8 mouse cellular contexts compared by ENCODE assay signal in genomic region chr6:113441147-113441680, GRCm38 (mm10). TPM values are rescaled to one million over a fixed set of nuclear protein-coding genes. Genes with fewer than 3 reads are reported as not detected.
A peak's percentile ranks its signal among the peaks of the same experiment; 100 is the strongest.
DNase-seq lines count a peak whose midpoint lies in the region; ATAC-seq lines count a peak whose summit lies in the region.

No protein-coding gene starts in this region.

- intact Hi-C loops in heart, postnatal 36 days (cut with DNase I): loop anchor here (1.0 kb wide), 1 partner anchor 28 kb away; no protein-coding TSS in a partner anchor
- intact Hi-C loops in left cerebral cortex, postnatal 36 days (cut with DNase I): loop anchor here (5.0 kb wide), 2 partner anchors 41 to 91 kb away; partner anchors contain the start of genes Creld1, Emc3 and Fancd2

- H3K27ac ChIP-seq in midbrain, embryonic 10.5 days (replicated peaks): no peak overlapping the region
- no peak overlapping the region for H3K27ac ChIP-seq in midbrain, embryonic 15.5 days

- H3K4me1 ChIP-seq in midbrain, embryonic 10.5 days: peaks cover 18% of the 10 kb centered on the region
- H3K4me1 ChIP-seq in midbrain, embryonic 15.5 days: peaks cover 18% of the 10 kb centered on the region

- ATAC-seq in midbrain, embryonic 15.5 days (replicated peaks): no peak; the same call in 1 of the 2 replicates
- peak; percentile 78 for ATAC-seq in neutrophil, adult 5-6 weeks (ENCODE audit: extremely low read depth, insufficient number of reproducible peaks, low FRiP score, poor library complexity, severe bottlenecking)

- 53% methylated on average over 7 of the region's 7 CpGs for WGBS in midbrain, embryonic 10.5 days
- 53% methylated on average over 7 of the region's 7 CpGs for WGBS in midbrain, embryonic 15.5 days

- no peaks in the 10 kb centered on the region for H3K9me3 ChIP-seq in midbrain, embryonic 10.5 days (replicated peaks)
- no peaks in the 10 kb centered on the region for H3K9me3 ChIP-seq in midbrain, embryonic 15.5 days

- DNase-seq in midbrain, embryonic 10.5 days (ENCODE audit: low spot score): peak; percentile 74
- DNase-seq in adrenal gland, adult 8-10 months: peak; percentile 55
- peak; percentile 81 for DNase-seq in embryo, embryonic 11 days
- DNase-seq in heart, postnatal 36 days: peak; percentile 51 to 79
- DNase-seq in left cerebral cortex, postnatal 36 days (ENCODE audit: low spot score in 2 of 2): peak; percentile 40 to 49
- DNase-seq in thymus, postnatal 10 days (ENCODE audit: low spot score in 2 of 2): peak; percentile 70 to 82

- no peak overlapping the region for H3K4me3 ChIP-seq in midbrain, embryonic 10.5 days
- no peak overlapping the region for H3K4me3 ChIP-seq in midbrain, embryonic 15.5 days

- peaks cover 9% of the 10 kb centered on the region for H3K36me3 ChIP-seq in midbrain, embryonic 10.5 days
- H3K36me3 ChIP-seq in midbrain, embryonic 15.5 days (replicated peaks): no peaks in the 10 kb centered on the region

- H3K4me2 ChIP-seq in midbrain, embryonic 15.5 days: no peak overlapping the region

- H3K9ac ChIP-seq in midbrain, embryonic 15.5 days: no peak overlapping the region

- no peaks in the 10 kb centered on the region for H3K27me3 ChIP-seq in midbrain, embryonic 10.5 days (ENCODE audit: low read depth, poor library complexity, severe bottlenecking)
- H3K27me3 ChIP-seq in midbrain, embryonic 15.5 days (replicated peaks): 0 out of 2 replicates have a peak, but pooled peaks cover 3% of the 10 kb centered on the region

RNA-seq across cellular contexts. Expression of gene Jagn1, which starts 1.2 kb away (rescaled TPM):
- 90.0 and 93.5 TPM in 2 replicates for polyA plus RNA-seq in midbrain, embryonic 10.5 days (2016; fragmentation: Nextera tagmentation; extraction: Ambion mirVana)
- 94.9 and 101 TPM in 2 replicates for polyA plus RNA-seq in midbrain, embryonic 15.5 days (2015; fragmentation: Nextera tagmentation; extraction: Ambion mirVana)
- total RNA-seq in adrenal gland, adult 8-10 months (2022): 10 to 100 TPM; 40.6 to 52.5 (median 46.4) TPM
- 10 to 100 TPM; 20.4 to 20.9 TPM for total RNA-seq in heart, postnatal 36 days (2021)
- total RNA-seq in left cerebral cortex, postnatal 36 days (2021): 10 to 100 TPM; 38.0 to 41.8 TPM
- 6.2 and 7.7 TPM in 2 replicates for total RNA-seq in neutrophil, adult 5-6 weeks (2017)

RNA-seq across cellular contexts. Expression of gene Cidec, which starts 5.7 kb away (rescaled TPM):
- polyA plus RNA-seq in midbrain, embryonic 10.5 days (2016; fragmentation: Nextera tagmentation; extraction: Ambion mirVana): not detected in 2 replicates
- not detected in 2 replicates for polyA plus RNA-seq in midbrain, embryonic 15.5 days (2015; fragmentation: Nextera tagmentation; extraction: Ambion mirVana)
- total RNA-seq in adrenal gland, adult 8-10 months (2022): 100 to 1,000 TPM; 185 to 405 (median 283) TPM
- total RNA-seq in heart, postnatal 36 days (2021): 10 to 100 TPM in 1 of 2 experiments, 1 to 10 TPM in 1; 2.5 to 14.0 TPM
- not detected for total RNA-seq in left cerebral cortex, postnatal 36 days (2021)
- not detected in 2 replicates for total RNA-seq in neutrophil, adult 5-6 weeks (2017)

RNA-seq across cellular contexts. Expression of gene Il17re, which starts 17.1 kb away (rescaled TPM):
- 1.1 and 1.4 TPM in 2 replicates for polyA plus RNA-seq in midbrain, embryonic 10.5 days (2016; fragmentation: Nextera tagmentation; extraction: Ambion mirVana)
- 0.08 and 0.41 TPM in 2 replicates for polyA plus RNA-seq in midbrain, embryonic 15.5 days (2015; fragmentation: Nextera tagmentation; extraction: Ambion mirVana)
- total RNA-seq in adrenal gland, adult 8-10 months (2022): 1 to 10 TPM in 3 of 4 experiments, under 1 TPM in 1; 0.74 to 1.9 (median 1.1) TPM
- under 1 TPM; 0.65 to 0.67 TPM for total RNA-seq in heart, postnatal 36 days (2021)
- total RNA-seq in left cerebral cortex, postnatal 36 days (2021): under 1 TPM; 0.54 to 0.57 TPM
- total RNA-seq in neutrophil, adult 5-6 weeks (2017): 0.12 and 0.25 TPM in 2 replicates

RNA-seq across cellular contexts. Expression of gene Rpusd3, which starts 22.1 kb away (rescaled TPM):
- 36.3 and 43.4 TPM in 2 replicates for polyA plus RNA-seq in midbrain, embryonic 10.5 days (2016; fragmentation: Nextera tagmentation; extraction: Ambion mirVana)
- polyA plus RNA-seq in midbrain, embryonic 15.5 days (2015; fragmentation: Nextera tagmentation; extraction: Ambion mirVana): 19.0 and 21.2 TPM in 2 replicates
- 10 to 100 TPM in 3 of 4 experiments, 1 to 10 TPM in 1; 7.6 to 13.8 (median 11.6) TPM for total RNA-seq in adrenal gland, adult 8-10 months (2022)
- 10 to 100 TPM in 1 of 2 experiments, 1 to 10 TPM in 1; 9.9 to 11.6 TPM for total RNA-seq in heart, postnatal 36 days (2021)
- total RNA-seq in left cerebral cortex, postnatal 36 days (2021): 10 to 100 TPM; 17.1 to 19.0 TPM
- total RNA-seq in neutrophil, adult 5-6 weeks (2017): 5.1 and 7.6 TPM in 2 replicates

RNA-seq across cellular contexts. Expression of gene Il17rc, which starts 30.0 kb away (rescaled TPM):
- 4.4 and 5.3 TPM in 2 replicates for polyA plus RNA-seq in midbrain, embryonic 10.5 days (2016; fragmentation: Nextera tagmentation; extraction: Ambion mirVana)
- polyA plus RNA-seq in midbrain, embryonic 15.5 days (2015; fragmentation: Nextera tagmentation; extraction: Ambion mirVana): 3.4 and 4.8 TPM in 2 replicates
- total RNA-seq in adrenal gland, adult 8-10 months (2022): 10 to 100 TPM; 17.5 to 29.1 (median 24.0) TPM
- 1 to 10 TPM; 6.4 to 6.7 TPM for total RNA-seq in heart, postnatal 36 days (2021)
- 1 to 10 TPM; 4.7 to 5.3 TPM for total RNA-seq in left cerebral cortex, postnatal 36 days (2021)
- not detected in 2 replicates for total RNA-seq in neutrophil, adult 5-6 weeks (2017)

Comparison
In these comparisons a context has a peak if more than half of its experiments do, and no peak if none do; other contexts are left out.
1. RNA of gene Cidec, which starts 5.7 kb away (total RNA-seq): 185 to 405 TPM in adrenal gland, adult 8-10 months; 2.5 to 14.0 TPM in heart, postnatal 36 days, not detected in left cerebral cortex, postnatal 36 days and not detected in neutrophil, adult 5-6 weeks; every median in the first group is over 10 times any median in the second.
2. Peak in every context shown above with its lines, with median percentiles within 50 percentile points of each other: DNase-seq.